Mouse (Mus musculus) brain, embryonic 18.5 days (tissue): ENCODE results near the gene Ppcdc.
A peak's percentile ranks its signal among the peaks of the same experiment; 100 is the strongest.

Experiments
- DNase-seq: peaks from one replicate; pipeline ENCODE4 v3.0.0-alpha.2; 2012; ENCODE audit warnings: low read depth, low spot score

The Ppcdc gene

DNA sequence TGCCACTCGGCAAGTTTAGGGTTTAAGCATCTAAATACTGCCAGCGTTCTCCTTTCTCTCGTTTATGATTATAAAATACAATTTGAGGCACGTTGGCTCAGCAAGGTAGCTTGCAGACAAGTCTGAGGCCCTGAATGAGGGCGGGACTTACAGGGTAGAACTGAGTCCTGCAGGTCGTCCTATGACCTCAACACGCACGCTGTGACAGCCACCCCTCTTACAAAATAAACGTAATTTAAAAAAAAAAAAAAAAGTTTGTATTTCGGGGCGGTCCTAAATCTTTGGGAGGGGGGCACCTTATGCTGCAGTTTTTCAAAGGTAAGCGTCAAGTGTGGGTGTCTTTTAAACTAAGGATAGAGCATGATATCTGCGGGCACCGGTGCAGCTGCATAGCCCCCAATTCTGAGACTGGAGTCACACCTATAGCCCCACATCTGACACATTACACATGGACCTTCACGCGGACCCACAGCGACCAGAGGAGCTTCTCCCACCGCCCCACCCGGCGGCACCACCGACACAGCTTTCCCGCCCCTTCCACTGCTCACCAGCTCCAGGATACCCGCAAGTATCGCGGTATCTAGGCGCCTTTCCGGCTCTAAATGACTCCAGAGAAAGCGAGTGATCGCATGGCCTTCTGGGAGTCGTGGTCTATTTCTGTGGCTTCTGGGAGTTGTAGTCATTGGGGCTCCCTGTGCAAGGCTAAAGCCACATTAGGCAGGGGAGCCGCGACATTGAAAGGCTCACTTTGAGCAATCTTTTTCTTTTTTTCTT, at the start of gene Ppcdc:
Ppcdc (minus strand) TSS at position 603 of the 774 bp plus-strand sequence.
- DNase-seq: peak; percentile 93

DNA sequence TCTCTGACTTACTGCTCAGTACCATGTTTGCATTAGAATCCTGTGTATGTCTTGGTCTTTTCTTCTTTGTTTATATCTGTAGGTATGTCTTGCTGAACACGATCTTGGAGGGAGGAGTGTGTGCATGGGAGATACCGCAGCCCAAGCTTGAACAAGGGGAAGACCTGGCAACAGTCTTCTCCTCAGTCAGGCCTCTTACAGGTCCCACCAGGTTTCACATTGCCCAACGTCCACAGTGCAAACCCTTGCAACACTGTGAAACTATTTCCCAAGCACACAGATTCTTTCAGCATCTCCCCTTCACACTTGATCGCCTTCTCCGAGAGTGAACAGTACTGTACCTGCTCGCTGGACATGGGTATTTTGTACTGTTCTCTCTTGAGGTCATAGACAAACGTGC, 47.9 kb upstream of the Ppcdc start:
- no peak for DNase-seq

DNA sequence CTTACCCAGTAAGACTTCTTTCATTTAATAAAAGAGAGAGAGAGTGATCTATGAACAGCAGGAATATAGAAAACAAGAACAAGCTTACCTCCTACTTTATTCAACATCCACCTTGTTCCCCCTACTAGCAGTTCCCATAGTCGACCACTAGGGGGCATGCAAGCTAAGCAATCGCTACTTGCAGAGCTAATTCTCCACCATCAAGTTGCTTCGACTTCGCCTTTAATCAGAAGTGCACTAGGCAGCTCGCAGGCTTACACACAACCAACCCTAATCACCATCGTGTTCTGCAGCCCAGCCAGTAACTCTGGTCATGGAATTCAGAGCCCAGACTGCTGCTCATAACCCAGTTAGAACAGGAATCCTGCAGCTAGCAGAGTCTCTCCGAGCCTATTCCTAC, 45.9 kb upstream of the Ppcdc start:
- no peak for DNase-seq

DNA sequence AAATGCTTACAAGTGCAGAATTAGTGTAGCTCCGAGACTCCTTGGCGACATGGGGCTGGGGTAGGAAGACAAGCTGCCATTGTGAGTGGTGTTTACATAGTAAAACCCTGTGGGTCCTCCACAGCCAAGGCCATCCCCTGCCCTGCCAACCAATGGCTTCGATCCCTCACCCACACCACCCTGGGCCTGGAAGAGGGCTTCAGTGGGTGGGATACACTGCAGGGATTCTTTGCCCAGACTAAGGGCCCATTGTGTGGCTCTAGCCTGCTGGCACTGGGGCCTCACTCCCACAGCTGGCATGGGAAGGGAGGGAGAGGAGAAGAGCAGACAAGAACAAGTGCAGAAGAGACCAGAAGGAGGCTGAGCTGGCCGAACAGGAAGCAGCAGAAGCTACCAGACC, 29.0 kb upstream of the Ppcdc start:
- DNase-seq: peak; percentile 22

DNA sequence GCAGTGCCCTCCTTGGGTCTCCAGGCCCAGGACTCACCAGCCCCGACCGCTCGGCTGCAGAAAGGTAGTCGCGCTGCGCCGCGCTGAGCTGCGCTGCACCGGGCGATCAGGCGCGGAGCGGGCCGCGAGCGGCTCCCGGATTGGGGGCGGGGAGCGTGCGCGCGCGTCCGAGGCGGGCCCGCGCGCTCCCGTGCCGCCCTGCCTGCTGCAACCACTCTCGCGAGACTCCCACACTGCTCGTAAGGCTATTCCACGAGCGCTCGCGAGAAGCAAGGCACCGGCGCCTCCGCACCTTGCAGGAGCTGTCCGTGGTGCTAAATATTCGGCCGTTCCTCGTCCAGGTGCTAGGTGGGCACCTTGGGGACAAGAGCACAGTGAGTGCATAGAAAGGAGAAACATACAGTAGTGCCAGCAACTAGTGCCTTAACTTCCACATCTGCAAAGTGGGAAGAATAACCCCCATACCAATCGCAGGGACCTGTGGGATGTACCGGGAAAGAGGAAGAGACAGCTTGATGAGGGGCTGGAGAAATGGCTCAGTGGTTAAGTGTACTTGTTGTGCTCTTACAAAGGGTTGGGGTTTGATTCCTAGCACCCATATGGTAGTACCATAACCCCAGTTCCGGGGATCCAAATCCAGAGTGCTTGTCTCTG, 28.1 kb upstream of the Ppcdc start, which contains the start of gene Scamp5:
Scamp5 (minus strand) TSS at position 165 of the 654 bp plus-strand sequence.
- peak; percentile 82 for DNase-seq

DNA sequence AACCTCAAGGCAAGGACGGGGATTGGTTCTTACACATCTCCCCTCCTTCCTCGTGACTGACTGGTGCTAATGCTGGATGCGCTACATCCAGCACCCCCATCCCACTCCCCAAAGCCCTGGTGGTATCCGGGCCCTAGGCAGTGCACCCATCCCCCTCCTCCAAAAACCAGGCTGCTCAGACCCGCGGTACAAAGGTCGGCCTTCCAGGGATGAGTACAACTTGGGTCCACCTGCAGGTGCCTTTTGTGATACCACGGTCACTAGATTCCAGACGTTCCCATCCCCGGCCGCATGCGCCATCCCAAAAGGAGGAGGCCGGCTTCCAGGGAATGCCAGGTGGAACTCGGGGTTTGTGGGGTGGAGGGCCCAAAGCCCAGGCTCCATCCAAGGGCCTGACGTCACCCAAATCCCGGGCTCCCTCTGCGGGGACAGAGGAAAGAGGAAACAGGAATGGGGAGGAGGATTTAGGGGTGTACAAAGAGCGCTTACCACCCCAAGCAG, 27.4 kb upstream of the Ppcdc start:
- DNase-seq: peak; percentile 36

DNA sequence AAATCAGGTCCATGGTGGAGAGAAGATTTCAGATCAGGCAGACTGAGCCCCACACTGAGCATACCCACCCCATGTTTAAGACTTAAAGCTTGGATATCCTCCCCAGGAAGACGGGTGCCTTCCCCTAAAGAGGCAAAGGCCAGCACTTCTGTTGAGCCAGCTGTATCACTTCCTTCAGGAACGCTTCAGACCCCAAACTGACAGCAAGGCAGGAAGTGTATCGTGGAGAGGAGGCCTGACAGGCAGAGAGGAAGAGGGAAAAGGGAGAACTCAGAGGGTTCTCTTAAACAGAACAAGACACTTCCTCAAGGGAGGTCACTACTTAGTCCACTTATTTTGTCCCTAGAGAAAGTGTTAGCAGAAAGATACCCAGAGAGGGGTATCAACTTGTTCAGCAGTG, 26.2 kb upstream of the Ppcdc start:
- DNase-seq: no peak

DNA sequence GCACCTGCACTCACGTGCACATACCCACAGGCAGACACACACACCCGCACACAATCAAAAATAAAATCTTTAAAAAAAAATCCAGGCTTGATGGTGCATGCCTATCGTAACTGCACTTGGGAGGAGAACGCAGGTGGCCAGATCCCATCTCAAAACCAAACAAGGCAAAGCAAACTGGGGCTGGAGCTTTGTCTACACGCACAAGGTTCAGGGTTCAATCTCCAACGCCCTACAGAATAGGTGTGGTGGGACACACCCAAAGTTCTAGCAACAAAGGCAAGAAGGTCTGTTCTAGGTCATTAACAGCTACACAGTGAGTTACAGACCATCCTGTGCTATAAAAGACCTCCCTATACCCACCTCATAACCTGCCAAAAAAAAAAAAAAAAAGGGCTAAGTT, 22.9 kb upstream of the Ppcdc start:
- no peak for DNase-seq

DNA sequence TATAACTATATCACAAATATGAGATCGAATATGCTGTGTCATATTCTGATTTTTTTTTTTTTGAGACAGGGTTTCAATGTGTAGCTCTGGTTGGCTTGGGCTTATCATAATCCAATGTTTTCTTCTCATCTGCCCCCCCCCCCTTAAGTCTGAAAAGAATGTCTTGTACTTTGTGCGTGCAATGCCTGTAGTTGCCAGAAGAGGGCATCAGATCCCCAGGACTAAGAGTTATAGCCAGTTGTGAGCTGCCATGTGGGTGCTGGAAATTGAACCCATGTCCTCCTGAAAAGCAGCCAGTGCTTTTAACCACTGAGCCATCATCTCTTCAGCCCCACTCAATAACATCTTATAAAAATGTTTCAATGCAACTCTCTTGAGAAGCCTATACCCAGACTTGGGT, 19.8 kb upstream of the Ppcdc start:
- DNase-seq: no peak

DNA sequence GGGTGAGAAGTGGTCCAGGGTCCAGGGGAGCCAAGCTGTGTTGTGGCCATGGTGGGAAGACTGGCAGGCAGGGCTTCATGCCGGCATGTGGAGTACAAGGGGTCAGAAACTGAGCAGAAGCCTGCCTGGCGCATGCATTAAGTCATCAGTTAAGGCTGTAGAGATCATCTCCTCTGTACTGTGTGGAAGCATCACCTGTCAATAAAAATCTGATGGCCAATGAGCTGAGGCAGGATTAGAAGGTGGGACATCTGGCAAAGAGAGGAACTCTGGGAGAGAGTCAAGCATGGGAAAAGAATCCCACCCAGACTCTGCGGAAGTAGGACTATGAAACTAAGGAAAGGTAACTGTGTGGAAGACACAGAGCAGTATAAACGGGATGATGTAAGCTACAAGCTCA, 13.6 kb upstream of the Ppcdc start:
- no peak for DNase-seq

DNA sequence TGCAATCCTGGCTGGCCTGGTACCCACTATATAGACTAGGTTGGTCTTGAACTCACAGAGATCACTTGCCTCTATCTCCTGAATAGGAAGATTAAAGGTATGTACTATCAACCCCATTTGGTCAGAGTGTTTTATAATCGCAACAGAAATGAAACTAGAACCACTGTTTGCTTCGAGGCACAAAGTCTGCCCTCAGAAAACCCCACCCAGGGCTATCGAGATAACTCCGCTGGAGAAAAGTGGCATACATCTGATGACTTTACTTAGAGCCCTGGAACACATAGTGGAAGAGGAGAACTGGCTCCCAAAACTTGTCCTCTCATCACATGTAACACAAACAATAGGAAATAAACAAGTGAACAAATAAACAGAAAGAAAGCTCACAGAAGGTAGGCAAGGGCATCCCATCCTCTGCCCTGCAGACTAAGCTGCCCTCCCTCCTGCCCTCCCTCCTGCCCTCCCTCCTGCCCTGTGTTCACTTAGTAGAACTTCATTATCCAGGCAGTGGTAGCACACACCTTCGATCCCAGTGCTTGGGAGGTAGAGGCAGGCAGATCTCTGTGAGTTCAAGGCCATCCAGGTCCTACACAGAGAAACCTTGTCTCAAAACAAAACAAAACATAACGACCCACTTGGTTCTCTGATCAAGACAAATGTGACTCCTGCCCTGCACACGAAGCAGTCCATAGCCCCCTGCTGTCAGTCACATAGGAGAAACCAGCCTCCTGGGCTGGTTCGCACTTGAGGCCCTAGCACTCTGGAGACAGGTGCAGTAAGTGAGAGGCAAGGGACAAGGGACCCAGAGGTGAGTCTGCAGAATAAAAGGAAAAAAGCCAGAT, 12.9 kb upstream of the Ppcdc start:
- DNase-seq: no peak

DNA sequence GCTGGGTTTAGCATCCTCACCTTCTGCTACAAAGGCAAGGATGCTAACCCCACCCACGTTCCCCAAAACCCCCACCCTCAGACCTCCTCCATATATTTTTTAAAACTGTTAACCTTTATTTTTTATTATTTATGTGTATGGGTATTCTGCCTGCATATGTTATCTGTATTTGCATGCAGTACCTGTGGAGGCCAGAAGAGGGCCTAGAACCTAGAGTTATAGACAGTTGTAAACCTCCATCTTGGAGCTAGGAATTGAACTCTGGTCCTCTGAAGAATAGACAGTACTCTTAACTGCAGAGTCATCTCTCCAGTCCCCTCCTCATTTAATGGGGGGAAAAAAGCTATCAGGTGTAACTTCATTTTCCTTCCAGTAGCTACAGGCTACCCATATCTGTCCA, 9.8 kb upstream of the Ppcdc start:
- DNase-seq: no peak

DNA sequence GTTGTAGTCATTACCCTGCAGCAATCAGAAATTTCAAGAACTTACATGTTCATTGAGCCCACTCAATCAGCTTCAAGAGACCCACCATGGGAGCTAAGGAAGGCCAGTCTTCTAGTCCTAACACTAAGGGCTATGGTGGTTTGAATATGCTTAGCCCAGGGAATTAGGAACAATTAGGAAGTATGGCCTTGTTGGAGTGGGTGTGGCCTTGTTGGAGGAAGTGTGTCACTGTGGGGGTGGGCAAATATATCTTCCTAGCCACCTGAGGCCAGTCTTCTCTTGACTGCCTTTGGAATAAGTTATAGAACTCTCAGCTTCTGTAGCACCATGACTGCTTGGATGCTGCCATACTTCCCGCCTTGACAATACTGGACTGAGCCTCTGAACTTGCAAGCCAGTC, 696 bp upstream of the Ppcdc start:
- no peak for DNase-seq

DNA sequence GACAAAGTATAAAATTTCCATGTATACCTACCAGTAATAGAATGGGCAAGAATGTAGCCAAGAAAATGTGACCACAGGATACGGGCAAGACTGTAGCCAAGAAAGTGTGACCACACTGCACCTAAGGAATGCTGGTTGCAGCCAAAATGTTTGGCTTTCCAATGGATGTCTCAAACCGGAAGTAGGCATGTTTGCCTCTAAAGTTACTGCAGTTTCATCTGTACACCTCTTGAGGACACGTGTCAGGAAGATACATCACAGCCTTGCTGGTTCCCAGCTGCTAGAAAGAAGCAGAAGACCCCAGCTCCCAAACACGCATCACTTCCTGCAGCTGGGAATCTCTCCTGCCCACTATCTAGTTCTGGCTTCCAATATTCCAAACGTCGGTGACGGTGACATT, 841 bp downstream of the Ppcdc start:
- no peak for DNase-seq

DNA sequence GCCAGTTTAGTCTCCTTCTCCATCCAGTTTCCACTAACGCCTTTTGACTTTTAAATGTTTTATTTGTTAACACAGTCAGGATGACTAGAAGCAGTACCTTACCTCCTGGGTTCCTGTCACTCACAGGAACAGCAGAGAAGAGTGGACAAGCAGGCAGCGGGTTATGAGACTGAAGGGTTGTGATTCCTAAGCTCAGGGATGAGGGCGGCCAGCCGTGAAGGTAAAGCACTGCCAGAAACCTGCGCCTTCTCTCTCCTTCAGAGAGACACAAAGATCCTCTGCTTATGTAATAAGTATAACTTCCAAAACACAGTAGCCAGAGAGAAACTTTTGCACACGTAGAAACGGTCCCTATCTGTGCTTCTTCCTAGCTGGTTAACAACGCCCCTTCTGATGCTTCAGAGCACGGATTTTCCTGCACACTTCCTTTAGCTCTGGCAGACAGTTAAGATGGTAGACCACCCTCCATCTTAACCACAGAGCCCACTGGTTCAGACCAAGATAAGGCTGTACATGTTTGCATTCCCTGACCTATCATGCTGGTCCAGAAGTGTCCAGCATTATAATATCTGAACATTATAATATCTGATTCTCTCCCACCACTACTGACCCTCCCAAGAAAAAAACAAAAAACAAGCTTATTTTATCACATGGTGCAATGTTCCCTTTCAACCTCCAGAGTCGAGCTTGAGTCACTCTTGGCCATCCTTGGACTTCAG, 1.9 kb downstream of the Ppcdc start:
- no peak for DNase-seq

DNA sequence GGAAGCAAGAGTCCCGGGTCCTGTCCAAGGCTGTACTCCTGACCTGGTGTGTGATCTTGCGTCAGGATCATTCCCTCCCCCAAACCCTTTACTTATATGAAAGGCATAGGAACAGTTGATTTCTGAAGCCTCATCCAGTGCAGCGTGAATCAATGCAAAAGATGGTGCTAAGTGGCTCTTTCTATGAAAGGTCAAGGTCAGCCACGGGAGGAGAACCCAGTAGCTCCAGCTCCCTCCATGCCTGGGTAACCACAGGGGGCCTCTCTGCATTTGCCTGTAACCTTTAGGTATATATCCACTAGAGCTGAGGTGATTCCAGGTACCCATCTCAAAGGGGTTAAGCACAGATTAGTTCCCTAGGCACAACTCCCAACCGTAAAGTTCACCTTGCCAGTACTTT, 3.8 kb downstream of the Ppcdc start:
- no peak for DNase-seq

DNA sequence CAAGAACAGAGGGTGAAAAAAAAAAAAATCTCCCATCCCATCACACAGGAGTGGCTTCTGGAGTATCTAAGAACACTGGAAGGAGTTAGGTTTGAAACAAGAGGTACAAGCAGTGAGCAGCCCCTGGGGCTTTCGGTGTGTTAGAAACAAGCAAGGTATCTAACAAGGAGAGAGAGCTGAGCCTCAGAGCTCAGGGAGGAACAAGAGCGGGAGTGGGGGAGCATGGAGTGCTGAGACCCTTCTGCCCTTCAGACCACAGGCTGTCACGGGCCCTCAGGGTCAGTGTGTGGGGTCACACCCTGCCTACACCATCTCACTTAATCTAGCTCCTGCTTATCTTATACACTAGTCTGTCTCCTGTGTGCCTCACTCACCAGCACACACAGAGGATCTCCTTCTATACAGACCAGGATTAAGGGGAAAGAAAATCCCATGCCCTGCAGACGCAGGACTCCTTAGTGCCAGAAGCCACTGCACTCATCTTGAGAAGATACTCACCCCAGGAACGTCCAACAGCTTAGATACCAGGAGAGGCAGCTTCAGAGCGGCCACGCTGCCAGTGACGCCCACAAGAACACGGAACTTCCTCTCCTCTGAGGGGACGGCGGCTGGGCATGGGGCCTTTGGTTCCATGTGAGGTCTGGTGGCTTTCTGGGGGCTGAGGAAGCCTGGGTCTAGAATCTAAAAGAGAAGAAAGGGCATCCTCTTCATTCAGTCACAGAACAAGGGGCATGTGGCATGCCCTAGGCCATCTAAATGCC, 5.3 kb downstream of the Ppcdc start:
- DNase-seq: no peak

DNA sequence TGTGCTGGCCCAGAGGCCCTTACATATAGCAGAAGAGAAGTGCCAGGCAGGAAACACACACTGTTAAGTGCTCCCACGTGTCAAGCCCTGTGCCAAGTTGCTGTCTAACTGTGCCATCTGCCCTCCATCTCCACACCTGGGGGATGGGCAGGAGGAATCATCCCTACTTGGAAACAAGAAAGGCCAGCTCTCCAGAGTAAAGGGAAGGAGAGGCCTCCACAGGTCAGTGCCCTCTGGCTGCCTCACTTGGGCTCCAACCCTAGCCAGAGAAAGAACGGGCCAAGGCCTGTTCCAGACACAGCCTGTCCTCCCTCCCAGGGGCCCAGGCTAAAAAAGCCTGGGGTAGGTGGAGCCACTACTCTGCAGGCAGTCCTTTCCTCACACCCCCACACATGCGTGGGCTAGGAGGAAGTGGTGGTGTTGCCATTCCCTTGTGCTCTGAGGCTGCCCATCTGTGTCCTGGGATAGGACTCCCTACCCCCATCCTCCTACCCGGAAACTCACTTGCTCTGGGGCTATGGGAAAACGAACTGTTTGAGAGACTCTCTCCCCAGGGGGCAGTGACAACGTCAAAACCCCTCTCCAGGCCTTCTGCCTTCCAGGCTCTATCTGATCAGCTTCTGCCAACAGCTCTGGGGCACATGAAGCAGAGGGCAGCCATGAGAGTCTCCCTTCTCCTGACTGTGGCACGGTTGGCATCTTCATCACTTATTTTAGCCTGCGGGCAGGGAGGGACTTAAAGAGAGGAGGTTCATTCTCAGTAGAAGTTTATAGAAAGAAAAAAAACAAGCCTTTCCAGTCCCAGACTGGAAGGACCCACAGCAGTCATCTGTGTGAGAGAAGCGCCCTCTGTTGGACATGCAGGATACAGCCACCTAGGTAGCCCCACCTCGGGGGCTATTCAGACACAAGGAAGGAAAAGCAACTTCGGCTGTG, 6.6 kb downstream of the Ppcdc start:
- DNase-seq: no peak

DNA sequence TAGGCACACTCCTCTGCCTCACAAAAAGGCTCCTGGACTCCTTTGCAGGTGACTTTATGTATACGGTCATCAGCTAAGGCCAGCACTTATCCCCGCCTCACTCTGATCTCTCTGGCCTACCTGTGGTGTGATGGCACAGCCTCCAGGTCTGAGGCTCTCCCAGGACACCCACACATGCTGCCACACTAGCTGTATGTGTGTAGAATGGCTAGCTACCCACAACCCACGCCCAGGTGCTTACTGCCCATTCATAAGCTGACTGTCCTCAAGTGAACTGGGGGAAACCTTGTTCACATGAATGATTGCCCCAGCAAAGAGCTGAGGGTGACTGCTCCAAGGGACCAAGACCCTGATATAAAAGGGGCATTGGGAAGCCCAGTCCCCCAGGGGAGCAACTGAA, 7.4 kb downstream of the Ppcdc start:
- no peak for DNase-seq

DNA sequence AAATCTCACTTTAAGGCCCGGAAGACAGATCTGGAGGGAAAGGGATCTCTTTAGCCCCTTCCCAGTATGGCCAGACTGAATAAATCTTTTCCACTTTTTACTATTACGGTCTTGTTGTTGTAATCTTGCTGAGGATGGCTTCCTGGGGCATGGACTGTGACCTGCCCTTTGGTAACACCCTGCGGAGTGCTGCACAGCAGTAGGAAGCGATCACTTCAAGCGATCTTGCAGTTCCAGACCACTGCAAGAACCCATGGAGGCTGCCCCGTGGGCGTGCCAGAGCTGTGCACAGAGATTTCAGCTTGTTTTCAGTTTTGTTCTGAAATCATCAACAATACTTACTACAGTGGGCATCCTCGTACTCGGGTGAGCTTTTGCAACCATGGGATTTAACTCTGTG, 8.7 kb downstream of the Ppcdc start:
- DNase-seq: no peak
